Mouse (Mus musculus): ENCODE measurements around the gene Zfp592.

DNA sequence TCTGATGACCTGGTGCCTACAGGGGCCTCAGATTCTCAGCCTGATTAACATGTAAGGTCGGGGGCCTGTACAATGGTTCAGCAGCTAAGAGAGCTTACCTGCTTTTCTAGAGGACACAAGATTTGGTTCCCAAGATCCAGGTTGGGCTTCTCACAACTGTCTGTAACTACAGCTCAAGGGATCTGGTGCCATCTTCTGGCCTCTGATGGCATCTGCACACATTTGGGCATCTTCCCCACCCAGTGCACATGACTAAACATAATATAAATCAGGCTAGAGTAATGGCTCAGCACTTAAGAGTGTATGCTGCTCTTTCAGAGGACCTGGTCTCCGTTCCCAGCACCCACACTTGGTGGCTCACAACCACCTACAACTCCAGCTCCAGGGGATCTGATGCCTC is 67.4 kb downstream of the Zfp592 start:
- TF ChIP-seq CTCF (IDR thresholded peaks at IDR 0.05; ENCODE audit: extremely low read depth, insufficient read length, insufficient replicate concordance, low read depth, low read length) (peak; percentile 66; the same call in 1 of the 2 replicates), POLR2A (IDR thresholded peaks at IDR 0.05; ENCODE audit: low read depth, low read length) (no peak)

Data from small intestine, adult 2 months (tissue).